Mouse (Mus musculus): ENCODE measurements around the gene Actr6.

DNA sequence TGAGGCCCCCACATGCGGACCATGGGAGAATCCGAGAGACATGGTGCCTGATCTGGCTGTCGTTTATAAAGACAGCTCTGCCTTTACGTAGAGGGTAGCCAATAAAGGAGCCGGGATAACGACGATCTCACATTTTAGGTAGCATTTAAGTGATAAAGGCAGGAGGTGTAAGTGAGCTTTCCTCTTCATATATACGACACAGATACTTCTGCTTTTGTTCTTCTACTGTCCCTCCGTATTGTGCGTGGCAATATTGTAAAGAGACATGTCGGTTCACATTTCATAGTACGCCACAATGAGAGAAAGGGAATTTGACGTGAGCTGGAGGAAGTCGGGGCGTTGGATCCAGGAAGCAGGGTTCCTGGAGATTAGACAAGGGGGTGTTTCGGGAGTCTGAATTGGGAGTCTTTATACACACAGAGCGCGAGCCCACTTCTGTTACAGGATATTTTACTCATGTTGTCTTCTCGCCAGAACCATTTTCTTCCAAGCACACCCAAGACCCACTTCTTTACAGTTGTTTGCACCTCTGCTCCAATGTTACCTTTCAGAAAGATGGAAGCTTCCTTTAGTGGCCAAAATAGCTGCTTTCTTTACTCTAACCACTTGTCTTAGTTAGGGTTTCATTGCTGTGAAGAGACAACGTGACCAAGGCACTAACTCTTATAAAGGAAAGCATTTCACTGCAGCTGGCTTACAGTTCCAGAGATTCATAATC, 36.7 kb downstream of the Actr6 start:
- TF ChIP-seq CTCF (IDR thresholded peaks at IDR 0.05; ENCODE audit: control insufficient read depth, insufficient read depth, insufficient replicate concordance, low read depth, low read length) (no peak), POLR2A (IDR thresholded peaks at IDR 0.05; ENCODE audit: control insufficient read depth, low read depth, low read length) (no peak)
